Mouse (Mus musculus) forebrain, embryonic 16.5 days (tissue): ENCODE measurements around the gene 1700013F07Rik. TPM values are rescaled to one million over a fixed set of nuclear protein-coding genes. Genes with fewer than 3 reads are reported as not detected.

Experiments
- ATAC-seq: fragments of 200-750 bp; cut with Nextera tagmentation; 2 replicates; pipeline ENCODE4 v1.8.0; 2017; ENCODE audit warnings: mild to moderate bottlenecking, moderate library complexity
- H3K27ac ChIP-seq: fragments of 300-500 bp; sonication (generic); 2 replicates; pipeline ENCODE4 v1.5.1; 2014; ENCODE audit warnings: low read length, control low read depth
- H3K27me3 ChIP-seq: fragments of 300-500 bp; sonication (generic); replicated peaks from 2 replicates; pipeline ENCODE4 v1.6.1; 2014; ENCODE audit warnings: low read length; ENCODE audit not compliant: control insufficient read depth, insufficient read depth
- H3K36me3 ChIP-seq: fragments of 300-500 bp; sonication (generic); 2 replicates; pipeline ENCODE4 v1.6.1; 2014; ENCODE audit not compliant: control insufficient read depth, insufficient read depth
- H3K4me1 ChIP-seq: fragments of 300-500 bp; sonication (generic); replicated peaks from 2 replicates; pipeline ENCODE4 v1.6.1; 2014; ENCODE audit warnings: low read length; ENCODE audit not compliant: control insufficient read depth, insufficient read depth
- H3K4me2 ChIP-seq: fragments of 300-500 bp; sonication (generic); 2 replicates; pipeline ENCODE4 v1.6.1; 2014; ENCODE audit warnings: mild to moderate bottlenecking, low read length, control low read depth
- H3K4me3 ChIP-seq: fragments of 300-500 bp; sonication (generic); replicated peaks from 2 replicates; pipeline ENCODE4 v1.5.1; 2014; ENCODE audit warnings: mild to moderate bottlenecking, low read length, control low read depth
- H3K9ac ChIP-seq: fragments of 300-500 bp; sonication (generic); replicated peaks from 2 replicates; pipeline ENCODE4 v1.6.1; 2014; ENCODE audit warnings: low read depth, low read length, control low read depth
- H3K9me3 ChIP-seq: fragments of 300-500 bp; sonication (generic); 2 replicates; pipeline ENCODE4 v1.6.1; 2016; ENCODE audit warnings: low read length; ENCODE audit not compliant: control insufficient read depth
- WGBS: fragments of 180-500 bp; shearing (Covaris S2); extraction: QIAGEN DNeasy Blood & Tissue Kit; methylation state at CpG from one replicate; pipeline ENCODE4 v1.1.7; 2014; 5-methylcytosine and 5-hydroxymethylcytosine counted together
- polyA plus RNA-seq: library from polyadenylated mRNA; unstranded; fragments of >200 nt; fragmentation: Nextera tagmentation; extraction: Ambion mirVana; gene quantifications from 2 replicates; pipeline ENCODE4 v1.2.1, GENCODE M21; 2015

1700013F07Rik gene
- polyA plus RNA-seq, 1 experiment from 2014 or later: 2.0 TPM

GRCm38 (mm10) chr3:108508745-108509474 lies 25.0 kb upstream of the 1700013F07Rik start:
- H3K4me1 ChIP-seq: peaks cover 12% of the 10 kb centered on the region
- no peak overlapping the region for H3K27ac ChIP-seq
- no peaks in the 10 kb centered on the region for H3K36me3 ChIP-seq
- H3K27me3 ChIP-seq: no peaks in the 10 kb centered on the region
- 0 out of 2 replicates have a peak, but pooled peaks have one; percentile 34 for ATAC-seq
- no peak overlapping the region for H3K4me2 ChIP-seq
- no peak overlapping the region for H3K9ac ChIP-seq
- no peaks in the 10 kb centered on the region for H3K9me3 ChIP-seq
- H3K4me3 ChIP-seq: no peak overlapping the region
- 74% methylated on average over 4 of the region's 4 CpGs for WGBS

DNA sequence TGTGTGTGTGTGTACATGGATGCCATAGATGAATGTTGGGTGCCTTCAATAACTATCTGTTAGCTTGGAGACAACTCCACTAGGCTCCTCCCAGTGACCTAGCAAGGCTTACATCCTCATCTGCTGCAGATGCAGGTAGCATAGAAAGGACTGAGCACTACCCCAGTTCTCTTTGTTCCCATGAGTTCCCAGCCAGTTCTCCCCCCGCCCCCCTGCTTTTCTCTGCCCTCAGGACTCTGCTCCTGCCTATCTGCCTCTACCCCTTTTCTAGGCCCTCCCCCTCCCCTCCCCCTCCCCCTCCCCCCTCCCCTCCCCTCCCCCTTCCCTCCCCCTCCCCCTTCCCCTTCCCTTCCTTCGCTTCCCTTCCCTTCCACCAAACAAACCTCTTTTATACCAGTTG lies 23.8 kb upstream of the 1700013F07Rik start:
- Histone ChIP-seq H3K9me3 (no peaks in the 10 kb centered on the region), H3K36me3 (no peaks in the 10 kb centered on the region), H3K4me2 (no peak overlapping the region), H3K4me3 (no peak overlapping the region), H3K4me1 (peaks cover 12% of the 10 kb centered on the region), H3K9ac (no peak overlapping the region), H3K27ac (no peak overlapping the region), H3K27me3 (no peaks in the 10 kb centered on the region)
- no peak for ATAC-seq
- WGBS: 23% methylated on average over 2 of the region's 2 CpGs

GRCm38 (mm10) chr3:108510716-108511483 lies 23.1 kb upstream of the 1700013F07Rik start:
- 2% methylated on average over 9 of the region's 9 CpGs for WGBS
- Histone ChIP-seq H3K9me3 (no peaks in the 10 kb centered on the region), H3K27ac (peak overlapping the region; percentile 66), H3K4me3 (no peak overlapping the region), H3K36me3 (no peaks in the 10 kb centered on the region), H3K9ac (peak overlapping the region; percentile 29; the same call in 1 of the 2 replicates), H3K4me1 (peaks cover 12% of the 10 kb centered on the region), H3K4me2 (peak overlapping the region; percentile 31; the same call in 1 of the 2 replicates), H3K27me3 (no peaks in the 10 kb centered on the region)
- peak; percentile 82 for ATAC-seq

GRCm38 (mm10) chr3:108513465-108513864 lies 20.5 kb upstream of the 1700013F07Rik start:
- H3K27me3 ChIP-seq: no peaks in the 10 kb centered on the region
- H3K4me3 ChIP-seq: no peak overlapping the region
- H3K36me3 ChIP-seq: no peaks in the 10 kb centered on the region
- H3K4me2 ChIP-seq: no peak overlapping the region
- H3K9ac ChIP-seq: no peak overlapping the region
- 58% methylated on average over 3 of the region's 3 CpGs for whole genome bisulfite sequencing
- H3K27ac ChIP-seq: no peak overlapping the region
- no peak for ATAC-seq
- H3K9me3 ChIP-seq: no peaks in the 10 kb centered on the region
- peaks cover 12% of the 10 kb centered on the region for H3K4me1 ChIP-seq

DNA sequence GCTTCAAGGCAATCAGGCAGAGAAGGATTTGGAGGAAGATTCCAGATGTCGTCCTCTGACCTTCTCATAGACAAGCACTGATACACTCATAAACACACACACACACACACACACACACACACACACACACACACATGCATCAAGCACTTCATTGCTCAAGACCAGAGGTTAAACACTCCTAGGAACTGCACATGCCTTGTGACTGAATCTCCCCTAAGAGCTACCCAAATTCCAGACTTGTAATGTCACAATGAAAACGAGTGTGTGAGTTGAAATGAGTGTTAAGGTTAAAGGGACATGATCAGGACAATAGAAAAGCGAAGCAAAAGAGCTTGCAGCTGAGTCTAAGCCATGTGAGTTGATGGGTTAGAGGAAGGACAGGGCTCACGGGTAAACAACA lies 15.7 kb upstream of the 1700013F07Rik start:
- no peaks in the 10 kb centered on the region for H3K27me3 ChIP-seq
- H3K36me3 ChIP-seq: no peaks in the 10 kb centered on the region
- no peaks in the 10 kb centered on the region for H3K9me3 ChIP-seq
- ATAC-seq: no peak
- no peak overlapping the region for H3K9ac ChIP-seq
- 50% methylated on average over 4 of the region's 4 CpGs for WGBS
- no peak overlapping the region for H3K4me3 ChIP-seq
- H3K27ac ChIP-seq: no peak overlapping the region
- H3K4me2 ChIP-seq: no peak overlapping the region
- H3K4me1 ChIP-seq: no peaks in the 10 kb centered on the region

GRCm38 (mm10) chr3:108523415-108523814 lies 10.5 kb upstream of the 1700013F07Rik start:
- ATAC-seq: no peak
- Histone ChIP-seq H3K4me3 (no peak overlapping the region), H3K27ac (no peak overlapping the region), H3K4me1 (no peaks in the 10 kb centered on the region), H3K4me2 (no peak overlapping the region), H3K9ac (no peak overlapping the region), H3K36me3 (no peaks in the 10 kb centered on the region), H3K9me3 (no peaks in the 10 kb centered on the region), H3K27me3 (no peaks in the 10 kb centered on the region)
- WGBS: 92% methylated on average over 4 of the region's 4 CpGs

DNA sequence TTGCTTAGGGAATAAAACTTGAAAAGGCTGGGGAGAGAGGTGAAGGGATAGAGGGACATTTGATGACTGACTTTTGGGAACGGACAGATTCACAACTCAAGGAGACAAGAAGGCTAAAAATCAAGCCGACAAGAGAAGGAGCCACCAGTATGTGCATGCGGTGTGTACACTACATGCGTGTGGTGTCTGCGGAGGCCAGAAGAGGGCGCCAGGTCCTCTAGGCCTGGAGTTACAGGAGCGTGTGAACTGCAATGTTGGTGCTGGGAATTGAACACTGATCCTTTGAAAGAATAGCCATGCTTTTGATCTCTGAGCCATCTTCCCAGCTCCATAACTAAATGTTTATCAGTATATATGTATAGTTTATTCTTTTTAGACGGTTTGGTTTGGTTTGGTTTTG lies 5.5 kb upstream of the 1700013F07Rik start:
- H3K27ac ChIP-seq: no peak overlapping the region
- WGBS: 93% methylated on average over 8 of the region's 8 CpGs

DNA sequence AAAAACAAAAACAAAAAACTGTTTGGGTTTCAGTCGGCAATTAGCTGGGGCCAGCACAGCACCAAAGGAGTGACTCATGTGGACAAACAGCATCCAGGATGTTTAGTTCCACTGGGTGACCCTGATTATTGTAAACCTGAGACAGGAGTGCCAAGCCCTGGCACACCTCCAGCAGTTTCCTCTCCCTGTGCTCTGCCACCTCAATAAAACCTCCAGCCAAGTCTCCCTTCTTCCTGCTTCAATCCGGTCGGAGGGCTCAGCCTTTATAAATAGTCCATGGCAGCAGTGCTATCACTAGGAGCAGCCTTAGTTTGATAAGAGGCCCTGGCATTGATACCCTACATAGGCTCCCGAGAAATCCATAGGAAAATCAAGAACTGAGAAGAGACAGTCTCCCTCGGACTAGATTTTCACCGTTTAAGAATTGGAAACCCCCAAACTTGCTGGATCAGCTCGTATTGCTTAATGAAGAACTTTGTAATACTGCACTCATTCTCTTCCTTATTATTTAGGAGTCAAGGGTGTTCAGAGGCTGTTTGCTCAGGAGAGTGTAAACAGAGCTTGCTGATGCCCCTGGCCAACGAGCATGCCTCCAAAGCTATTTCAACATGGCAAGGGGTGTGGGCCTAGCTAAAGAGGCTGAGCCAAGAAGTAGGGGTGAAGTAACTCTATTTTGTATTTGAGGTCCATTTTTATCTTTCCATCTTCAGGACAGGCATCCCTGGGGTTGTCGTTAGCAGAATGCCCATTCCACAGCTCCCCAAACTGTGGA lies 650 bp upstream of the 1700013F07Rik start:
- Histone ChIP-seq H3K4me2 (no peak overlapping the region), H3K4me3 (no peak overlapping the region), H3K27ac (no peak overlapping the region), H3K9me3 (no peaks in the 10 kb centered on the region), H3K36me3 (no peaks in the 10 kb centered on the region), H3K27me3 (peaks cover 4% of the 10 kb centered on the region), H3K4me1 (peaks cover 14% of the 10 kb centered on the region), H3K9ac (no peak overlapping the region)
- ATAC-seq: no peak
- 61% methylated on average over 9 of the region's 9 CpGs for WGBS

More for the DNA sequence above, 5.5 kb upstream of the 1700013F07Rik start:
- no peaks in the 10 kb centered on the region for H3K9me3 ChIP-seq
- ATAC-seq: no peak
- H3K4me1 ChIP-seq: no peaks in the 10 kb centered on the region
- no peak overlapping the region for H3K4me3 ChIP-seq
- H3K4me2 ChIP-seq: no peak overlapping the region
- H3K36me3 ChIP-seq: no peaks in the 10 kb centered on the region
- H3K27me3 ChIP-seq: no peaks in the 10 kb centered on the region
- no peak overlapping the region for H3K9ac ChIP-seq
